Mouse (Mus musculus) brown adipose tissue, adult 24 weeks (tissue): ENCODE results near the gene Gm5891. TPM values are rescaled to one million over a fixed set of nuclear protein-coding genes. Genes with fewer than 3 reads are reported as not detected.
"Not testable (repeated sequence)": the region's sequence is repeated elsewhere in the genome, so short reads cannot be mapped to it uniquely, and the experiment has no call there.

Source experiments
- H3K27ac ChIP-seq: fragments of 200-500 bp; replicated peaks from 2 replicates; pipeline ENCODE4 v1.5.1; 2012; ENCODE audit warnings: low read depth, mild to moderate bottlenecking, low read length
- H3K4me1 ChIP-seq: fragments of 200-500 bp; 2 replicates; pipeline ENCODE4 v1.6.1; 2012; ENCODE audit warnings: low read length, mixed read lengths; ENCODE audit not compliant: control insufficient read depth, insufficient read depth, insufficient read length
- H3K4me3 ChIP-seq: fragments of 200-500 bp; 2 replicates; pipeline ENCODE4 v1.5.1; 2012; ENCODE audit warnings: low read depth, mild to moderate bottlenecking, low read length, moderate library complexity; ENCODE audit not compliant: insufficient read depth
- polyA plus RNA-seq: library from polyadenylated mRNA; stranded (reverse); fragments of >200 nt; gene quantifications from 2 replicates; pipeline ENCODE4 v1.2.4, GENCODE M21; 2012; ENCODE audit not compliant: missing spikeins, insufficient read depth, insufficient read length

Gm5891 gene
- polyA plus RNA-seq: not detected in 2 replicates

- H3K4me3 ChIP-seq, H3K4me1 ChIP-seq: not testable (repeated sequence)
These were observed at the start of gene Gm5891 for GRCm38 (mm10) chr7:21921191-21921590. Gene Gm5891 (minus strand): TSS chr7:21921291.

More at GRCm38 (mm10) chr7:21921191-21921590, at the start of gene Gm5891:
- not testable (repeated sequence) for H3K27ac ChIP-seq

Other genes with a start within 250 kb of the Gm5891 start
- gene Gm4175, start 159.8 kb downstream of the Gm5891 start, polyA plus RNA-seq: not detected in 2 replicates
- gene Gm4177, start 124.6 kb downstream of the Gm5891 start, polyA plus RNA-seq: not detected in 2 replicates
- not detected in 2 replicates for gene Vmn1r135, start 88.9 kb downstream of the Gm5891 start, polyA plus RNA-seq
- gene Gm5725, start 77.0 kb downstream of the Gm5891 start, polyA plus RNA-seq: not detected in 2 replicates
- gene Vmn1r137, start 73.3 kb upstream of the Gm5891 start, polyA plus RNA-seq: not detected in 2 replicates
- not detected in 2 replicates for gene Vmn1r138, start 107.6 kb upstream of the Gm5891 start, polyA plus RNA-seq
- not detected in 2 replicates for gene Gm6176, start 135.0 kb upstream of the Gm5891 start, polyA plus RNA-seq
- gene Vmn1r139, start 147.8 kb upstream of the Gm5891 start, polyA plus RNA-seq: not detected in 2 replicates
- gene Gm16451, start 197.0 kb upstream of the Gm5891 start, polyA plus RNA-seq: not detected in 2 replicates
- not detected in 2 replicates for gene Gm10666, start 213.4 kb upstream of the Gm5891 start, polyA plus RNA-seq
- gene Vmn1r142, start 242.7 kb upstream of the Gm5891 start, polyA plus RNA-seq: not detected in 2 replicates